Mouse (Mus musculus) ovary, postnatal 10 days (tissue): ENCODE measurements around the gene Cep170.

ENCODE experiments used
- DNase-seq: peaks from one replicate; pipeline ENCODE4 v3.0.0; 2022; ENCODE audit warnings: low spot score

Gene Cep170

GRCm38 (mm10) chr1:176824611-176825010, 10.7 kb upstream of the Cep170 start:
- DNase-seq = no peak

GRCm38 (mm10) chr1:176823889-176824288, 10.0 kb upstream of the Cep170 start:
- no peak for DNase-seq

GRCm38 (mm10) chr1:176822949-176823348, 9.1 kb upstream of the Cep170 start:
- no peak for DNase-seq

GRCm38 (mm10) chr1:176821929-176822328, 8.1 kb upstream of the Cep170 start:
- no peak for DNase-seq

GRCm38 (mm10) chr1:176818763-176819162, 4.9 kb upstream of the Cep170 start:
- no peak for DNase-seq

- DNase-seq = no peak
Observed at GRCm38 (mm10) chr1:176818147-176818546, 4.3 kb upstream of the Cep170 start.

- DNase-seq = no peak
Observed at GRCm38 (mm10) chr1:176816728-176817127, 2.9 kb upstream of the Cep170 start.

- DNase-seq = peak; percentile 71
Observed at GRCm38 (mm10) chr1:176814591-176815062, 760 bp upstream of the Cep170 start, which contains the start of gene Sdccag8. TSS of gene Sdccag8 (plus strand) at chr1:176814660.

- peak; percentile 36 for DNase-seq
Observed at GRCm38 (mm10) chr1:176813292-176814035, 403 bp downstream of the Cep170 start.

- no peak for DNase-seq
Observed at GRCm38 (mm10) chr1:176812491-176813291, 1.2 kb downstream of the Cep170 start.

GRCm38 (mm10) chr1:176811892-176812291, 2.0 kb downstream of the Cep170 start:
- DNase-seq = no peak

- no peak for DNase-seq
Observed at GRCm38 (mm10) chr1:176810161-176810560, 3.7 kb downstream of the Cep170 start.

GRCm38 (mm10) chr1:176800728-176801365, 13.0 kb downstream of the Cep170 start:
- no peak for DNase-seq

GRCm38 (mm10) chr1:176798673-176799072, 15.2 kb downstream of the Cep170 start:
- DNase-seq = no peak

GRCm38 (mm10) chr1:176792175-176792574, 21.7 kb downstream of the Cep170 start:
- DNase-seq = no peak

GRCm38 (mm10) chr1:176789326-176789725, 24.5 kb downstream of the Cep170 start:
- no peak for DNase-seq

GRCm38 (mm10) chr1:176774533-176774932, 39.3 kb downstream of the Cep170 start:
- DNase-seq = no peak

GRCm38 (mm10) chr1:176762295-176762694, 51.6 kb downstream of the Cep170 start:
- no peak for DNase-seq

- no peak for DNase-seq
Observed at GRCm38 (mm10) chr1:176760673-176761072, 53.2 kb downstream of the Cep170 start.

- DNase-seq = no peak
Observed at GRCm38 (mm10) chr1:176755586-176755985, 58.3 kb downstream of the Cep170 start.

- DNase-seq = no peak
Observed at GRCm38 (mm10) chr1:176753861-176754718, 59.8 kb downstream of the Cep170 start.

GRCm38 (mm10) chr1:176749708-176750107, 64.2 kb downstream of the Cep170 start:
- DNase-seq = no peak
